Mouse (Mus musculus) embryo, embryonic 9.5 days (tissue): ENCODE measurements around the gene Rgs7.

Source experiments
- DNase-seq: peaks from one replicate; pipeline ENCODE4 v3.0.0-alpha.2; 2017; ENCODE audit errors: extremely low spot score

Rgs7 gene

GRCm38 (mm10) chr1:175307604-175308003, 184.7 kb downstream of the Rgs7 start:
- DNase-seq, result no peak

- DNase-seq, result no peak
Observed at GRCm38 (mm10) chr1:175300895-175301294, 191.4 kb downstream of the Rgs7 start.

DNA sequence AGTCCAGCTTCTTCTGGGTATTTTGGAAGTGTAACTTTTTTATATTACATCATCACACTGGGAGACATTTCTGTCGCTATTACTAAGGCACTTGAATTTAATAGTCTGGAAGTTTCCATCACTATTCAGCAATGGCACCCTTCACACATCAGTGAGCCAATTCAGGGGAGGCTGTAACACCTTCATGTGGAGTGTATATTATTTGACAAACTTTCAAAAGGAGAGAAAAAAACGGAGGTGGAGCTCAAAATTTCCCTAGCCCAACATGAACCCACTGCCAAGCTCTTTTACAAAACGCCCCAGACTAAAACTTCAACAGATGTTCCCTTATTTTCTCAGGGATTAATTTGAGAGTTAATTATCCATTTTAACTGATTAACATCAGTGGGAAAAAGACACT, 191.9 kb downstream of the Rgs7 start:
- DNase-seq, result no peak

DNA sequence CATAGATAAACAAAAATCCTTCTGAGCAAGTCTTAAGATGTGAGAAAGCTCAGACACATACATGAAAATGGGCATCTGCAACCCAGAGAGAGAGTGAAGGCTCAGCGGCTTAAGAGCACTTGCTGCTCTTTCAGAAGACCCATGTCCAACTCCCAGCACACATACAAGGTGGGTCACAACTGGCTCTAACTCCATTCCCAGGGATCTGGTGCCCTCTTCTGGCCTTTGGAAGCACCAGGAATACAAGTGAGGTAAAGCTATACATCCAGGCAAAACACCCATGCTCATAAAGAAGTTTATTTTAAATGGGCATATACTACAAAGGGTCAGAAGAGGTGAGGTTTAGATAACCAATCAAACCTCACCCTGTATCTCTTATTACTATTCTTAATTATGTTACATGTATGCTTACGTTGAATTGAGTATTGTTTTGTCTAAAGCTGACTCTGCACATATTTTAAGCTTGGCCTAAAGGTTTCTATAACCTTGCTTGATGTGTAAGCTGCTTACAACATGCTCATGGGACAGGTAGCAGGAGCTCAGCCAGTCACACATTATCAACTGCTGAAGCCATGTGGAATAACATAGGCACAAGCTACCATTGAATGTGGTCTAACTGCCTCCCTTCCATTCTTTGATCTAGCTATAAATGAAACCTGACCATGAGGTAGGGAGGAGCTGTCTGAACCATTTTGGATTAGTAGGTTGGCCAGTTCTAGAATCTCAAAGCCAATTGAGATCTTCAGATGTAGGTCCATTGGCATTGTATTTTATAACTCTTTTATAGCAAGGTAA, 192.5 kb downstream of the Rgs7 start:
- no peak for DNase-seq

GRCm38 (mm10) chr1:175296906-175297305, 195.4 kb downstream of the Rgs7 start:
- no peak for DNase-seq

- no peak for DNase-seq
Observed at GRCm38 (mm10) chr1:175290072-175290471, 202.2 kb downstream of the Rgs7 start.

DNA sequence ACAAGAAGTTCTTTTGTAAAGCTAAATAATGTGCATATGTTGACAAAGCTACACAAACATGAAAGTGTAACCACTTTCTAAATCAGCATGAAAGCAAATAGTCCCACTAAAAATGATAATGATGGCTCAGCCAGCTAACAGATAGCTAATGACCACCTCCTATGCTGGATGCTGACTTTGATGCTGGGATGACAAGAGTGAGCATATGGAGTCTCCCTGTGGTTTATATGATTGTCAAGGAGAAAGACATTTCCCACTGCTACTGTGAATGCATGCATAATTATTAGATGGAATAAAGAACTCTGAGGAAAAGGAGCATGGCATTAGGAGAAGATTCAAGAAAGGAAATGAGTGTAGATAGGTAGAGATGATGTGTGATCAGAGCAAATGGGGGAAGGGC, 230.0 kb downstream of the Rgs7 start:
- DNase-seq, result no peak

GRCm38 (mm10) chr1:175259374-175259773, 232.9 kb downstream of the Rgs7 start:
- no peak for DNase-seq

DNA sequence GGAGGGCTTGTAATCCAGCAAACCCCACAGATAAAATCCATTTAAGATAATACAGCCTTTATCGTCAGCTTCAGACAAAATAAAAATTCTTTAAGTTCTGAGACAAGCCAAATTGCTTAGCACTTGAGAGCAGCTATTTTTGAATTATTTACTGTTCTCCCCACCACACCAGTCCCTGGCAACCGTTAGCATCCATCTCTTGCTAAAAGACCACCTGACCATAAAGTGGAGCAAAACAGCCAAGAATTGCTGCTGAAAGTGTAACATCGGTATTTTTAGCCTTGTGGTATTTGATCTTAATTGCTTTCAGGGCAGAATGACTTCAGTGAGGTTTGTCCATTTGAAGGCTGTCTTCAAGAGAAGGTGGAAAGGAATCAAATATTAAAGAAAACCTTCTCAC, 237.1 kb downstream of the Rgs7 start:
- no peak for DNase-seq

GRCm38 (mm10) chr1:175254724-175255123, 237.6 kb downstream of the Rgs7 start:
- DNase-seq, result no peak

DNA sequence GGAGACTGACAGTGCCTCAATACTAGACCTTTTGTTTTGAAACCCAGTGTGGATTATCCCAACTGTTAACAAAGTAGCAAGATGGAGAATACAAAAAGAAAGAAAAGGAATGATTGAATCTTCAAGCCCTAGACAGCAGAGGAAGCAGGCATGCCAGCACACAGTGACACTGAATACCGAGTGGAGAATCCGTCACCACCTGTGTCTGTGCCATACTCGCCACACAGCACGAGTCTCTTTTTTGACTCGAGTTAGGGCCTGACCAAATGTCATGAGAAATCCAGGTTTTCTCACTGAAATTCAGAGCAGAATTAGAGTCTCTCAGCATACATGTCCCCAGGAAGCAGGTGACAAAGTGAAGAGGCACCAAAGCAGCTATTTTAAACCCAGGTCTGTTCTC, 250.2 kb downstream of the Rgs7 start:
- no peak for DNase-seq

GRCm38 (mm10) chr1:175240137-175240536, 252.2 kb downstream of the Rgs7 start:
- no peak for DNase-seq

DNA sequence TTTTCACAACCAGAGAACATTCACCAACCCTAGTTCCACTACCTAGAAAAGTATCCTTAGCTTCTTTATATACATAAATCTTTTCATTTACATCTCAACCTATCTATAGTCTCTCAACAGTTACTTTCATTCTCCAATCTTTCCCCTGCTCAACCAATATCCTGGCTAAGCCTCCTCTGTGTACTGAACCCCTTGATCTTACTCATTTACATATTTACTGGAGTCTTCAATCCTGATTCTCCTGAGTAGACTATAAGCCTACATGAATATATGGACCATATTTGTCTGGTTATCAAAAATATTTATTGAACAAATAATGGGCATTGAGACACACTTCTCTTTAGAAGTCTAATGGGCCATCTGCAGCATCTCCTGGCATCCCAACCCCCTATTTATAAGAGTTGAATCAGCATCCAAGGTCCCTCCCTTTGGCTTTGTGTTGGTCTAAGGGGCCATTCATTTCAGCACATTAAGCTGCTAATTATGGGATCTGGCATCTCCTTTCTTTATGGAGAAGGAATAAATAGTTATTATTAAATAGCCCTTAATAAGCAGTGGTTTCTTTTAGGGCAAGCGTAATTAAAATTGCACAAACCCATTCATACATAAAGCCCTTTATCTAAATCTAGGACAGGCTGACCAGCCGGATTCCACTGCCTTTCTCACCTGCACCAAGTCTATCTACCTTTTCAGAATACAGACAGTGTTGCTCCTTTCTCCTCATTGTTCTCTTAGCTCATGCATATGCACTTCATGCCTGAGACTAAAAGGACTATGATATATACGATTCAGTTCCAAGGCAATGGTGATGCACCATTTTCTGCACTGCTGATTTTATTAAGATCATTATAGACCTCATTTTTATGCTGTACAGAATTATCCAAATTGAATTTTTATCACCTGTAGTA, 270.5 kb downstream of the Rgs7 start:
- no peak for DNase-seq

GRCm38 (mm10) chr1:175219563-175219962, 272.7 kb downstream of the Rgs7 start:
- no peak for DNase-seq

GRCm38 (mm10) chr1:175207004-175207403, 285.3 kb downstream of the Rgs7 start:
- DNase-seq, result no peak

DNA sequence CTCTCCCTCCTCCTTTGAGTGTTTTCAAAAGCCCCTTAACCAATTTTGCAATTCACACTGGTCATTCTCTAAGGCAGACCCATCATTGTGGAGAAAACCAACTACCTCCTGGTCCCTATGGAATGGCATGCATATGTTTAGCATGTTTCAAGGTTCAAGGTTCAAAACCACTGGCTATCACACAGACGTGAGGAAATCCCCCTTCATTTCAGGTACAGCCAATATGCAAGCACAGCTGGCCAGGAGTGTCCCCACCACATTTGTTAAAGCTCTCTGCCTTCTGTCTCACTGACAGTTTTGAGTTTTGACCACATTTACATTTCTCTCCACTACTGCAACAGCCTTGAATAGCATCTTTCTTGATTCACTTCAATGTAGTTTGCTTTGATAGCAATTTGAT, 286.7 kb downstream of the Rgs7 start:
- no peak for DNase-seq

DNA sequence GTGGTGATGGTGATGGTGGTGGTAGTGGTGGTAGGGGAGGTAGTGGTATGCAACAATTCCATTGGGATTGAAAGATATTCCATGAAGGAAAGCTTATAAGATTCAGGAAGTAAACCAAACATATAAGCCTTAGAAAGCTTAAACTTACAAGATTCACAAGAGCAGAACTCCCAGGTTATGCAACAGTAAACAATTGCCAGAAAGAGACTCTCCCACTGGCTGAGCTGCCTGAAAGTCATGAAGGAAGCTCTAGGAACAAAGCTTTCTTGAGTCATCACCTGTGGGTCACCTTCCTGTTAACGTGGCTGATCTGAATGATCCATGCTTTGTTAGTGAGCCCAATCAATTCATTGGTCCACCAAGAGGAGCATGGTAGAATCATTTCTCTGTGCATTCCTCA, 288.8 kb downstream of the Rgs7 start:
- DNase-seq, result no peak

DNA sequence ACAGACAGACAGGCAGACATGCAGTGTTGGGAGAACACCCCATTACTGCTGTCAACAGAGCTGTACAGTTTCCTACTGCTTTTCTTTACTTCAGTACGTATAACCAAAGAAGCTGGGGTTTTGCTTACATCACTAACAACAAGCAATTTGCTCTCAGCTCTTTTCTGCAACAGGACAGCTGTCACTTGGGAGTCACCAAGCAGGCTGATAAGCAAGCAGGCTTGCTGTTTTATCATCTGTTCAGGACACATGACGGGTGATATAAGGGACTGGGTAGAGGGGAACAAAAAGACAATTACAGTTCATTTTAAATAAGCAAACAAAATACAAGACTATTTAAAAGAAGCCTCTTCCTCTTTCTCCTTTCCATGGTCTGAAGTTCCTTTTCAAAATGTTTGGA, 289.4 kb downstream of the Rgs7 start:
- no peak for DNase-seq

- DNase-seq, result no peak
Observed at GRCm38 (mm10) chr1:175198881-175199280, 293.4 kb downstream of the Rgs7 start.

DNA sequence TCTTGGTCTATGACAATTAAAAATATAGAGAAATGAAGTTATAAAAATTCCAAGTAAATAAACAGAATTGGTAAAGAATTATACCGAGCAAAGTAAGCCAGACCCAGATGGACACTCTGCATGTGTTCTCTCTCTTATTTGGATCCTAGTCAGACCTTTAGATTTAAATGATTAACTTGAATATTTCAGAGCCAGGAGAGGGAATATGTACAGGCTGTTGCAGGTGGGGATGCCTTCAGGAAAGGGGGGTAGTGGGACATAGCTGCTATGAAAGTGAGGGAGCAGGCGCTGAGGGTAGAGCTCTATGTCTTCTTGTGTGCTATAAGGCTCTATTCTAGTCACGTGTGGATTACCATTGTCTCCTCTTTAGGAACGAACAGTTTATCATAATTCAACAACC, 296.5 kb downstream of the Rgs7 start:
- DNase-seq, result no peak

GRCm38 (mm10) chr1:175188186-175188585, 304.1 kb downstream of the Rgs7 start:
- no peak for DNase-seq

DNA sequence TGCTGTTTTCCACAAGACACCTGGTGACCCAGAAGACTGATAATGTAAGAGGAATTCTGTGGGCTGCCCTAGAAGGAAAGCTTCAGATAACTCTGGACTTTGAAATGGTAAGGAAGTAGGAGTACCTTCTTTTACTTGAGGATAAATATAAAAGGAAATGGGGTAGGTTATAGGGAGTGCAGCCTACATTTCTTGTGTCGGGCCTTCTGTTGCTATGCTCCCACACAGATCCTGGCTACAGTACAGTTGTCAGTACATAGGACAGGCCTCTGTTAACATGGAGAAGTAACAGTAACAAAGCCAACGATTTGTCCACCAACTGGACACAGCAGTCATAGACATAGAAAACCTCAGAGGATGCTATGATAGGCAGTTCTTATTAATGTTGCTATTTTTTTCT, 307.1 kb downstream of the Rgs7 start:
- no peak for DNase-seq

- no peak for DNase-seq
Observed at GRCm38 (mm10) chr1:175184736-175185135, 307.6 kb downstream of the Rgs7 start.
